ENCODE assay signal across 26 mouse cellular contexts in genomic region chr4:87707386-87707785, GRCm38 (mm10).
"Had no signal": no experiment of that assay in that cellular context is flagged by ENCODE, and none has a peak within 500 bp of the region (broad histone marks: within the 10 kb centered on the region; RNA-seq: fewer than 3 reads in every experiment).

No protein-coding gene starts in this region.

- H3K36me3 ChIP-seq: heart, embryonic 10.5 days; heart, embryonic 12.5 days; hindbrain, embryonic 10.5 days; hindbrain, embryonic 12.5 days; kidney, embryonic 15.5 days; limb, embryonic 13.5 days; limb, embryonic 15.5 days; liver, embryonic 12.5 days had no signal

- H3K9ac ChIP-seq: heart, embryonic 12.5 days; hindbrain, embryonic 12.5 days; hindbrain, embryonic 14.5 days; kidney, embryonic 15.5 days; limb, embryonic 13.5 days; limb, embryonic 15.5 days; liver, embryonic 12.5 days; liver, embryonic 14.5 days had no signal

- H3K9me3 ChIP-seq: heart, embryonic 10.5 days; hindbrain, embryonic 12.5 days; kidney, embryonic 15.5 days; limb, embryonic 13.5 days; limb, embryonic 15.5 days; liver, embryonic 12.5 days had no signal

- ATAC-seq: hindbrain, embryonic 16.5 days; intestine, embryonic 16.5 days; liver, embryonic 12.5 days had no signal

- DNase-seq: gastrocnemius, adult 2 months; gastrocnemius, postnatal 10 days; gastrocnemius, postnatal 25 days; heart, postnatal 10 days; heart, postnatal 4 days; kidney, adult 11 months; kidney, adult 2 months; kidney, adult 9 months; kidney, postnatal 14 days; kidney, postnatal 36 days; layer of hippocampus, adult 9-11 months; layer of hippocampus, postnatal 36 days; left cerebral cortex, postnatal 4 days had no signal

- H3K4me1 ChIP-seq: liver, embryonic 12.5 days had no signal

- H3K4me2 ChIP-seq: heart, embryonic 12.5 days; hindbrain, embryonic 12.5 days; hindbrain, embryonic 14.5 days; kidney, embryonic 15.5 days; limb, embryonic 13.5 days; limb, embryonic 15.5 days; liver, embryonic 12.5 days had no signal

- H3K27me3 ChIP-seq: heart, embryonic 12.5 days; hindbrain, embryonic 12.5 days; kidney, embryonic 15.5 days; limb, embryonic 15.5 days; liver, embryonic 12.5 days had no signal

- H3K4me3 ChIP-seq: gastrocnemius, adult 2 months; heart, embryonic 10.5 days; heart, embryonic 12.5 days; hindbrain, embryonic 10.5 days; hindbrain, embryonic 12.5 days; kidney, embryonic 15.5 days; limb, embryonic 13.5 days; limb, embryonic 15.5 days; liver, embryonic 12.5 days had no signal

- H3K27ac ChIP-seq: gastrocnemius, adult 2 months; heart, embryonic 10.5 days; hindbrain, embryonic 10.5 days; hindbrain, embryonic 12.5 days; hindbrain, embryonic 14.5 days; kidney, embryonic 15.5 days; kidney, postnatal 0 days; limb, embryonic 13.5 days; limb, embryonic 15.5 days; liver, embryonic 12.5 days; liver, embryonic 14.5 days had no signal
